Mouse (Mus musculus) CH12.LX (cell line): ENCODE results near the gene Eef1akmt3. TPM values are rescaled to one million over a fixed set of nuclear protein-coding genes. Genes with fewer than 3 reads are reported as not detected.
"Not testable (repeated sequence)": the region's sequence is repeated elsewhere in the genome, so short reads cannot be mapped to it uniquely, and the experiment has no call there.

Experiments
- DNase-seq: peaks from one replicate; pipeline ENCODE4 v3.0.0-alpha.2; 2013; ENCODE audit errors: extremely low read depth
- H3K27ac ChIP-seq: 2 replicates; pipeline ENCODE4 v1.5.1; 2012; ENCODE audit warnings: low read depth, mild to moderate bottlenecking, control low read depth, moderate library complexity; ENCODE audit not compliant: insufficient read depth
- H3K27me3 ChIP-seq: replicated peaks from 2 replicates; pipeline ENCODE3; 2012; ENCODE audit warnings: inconsistent platforms
- H3K36me3 ChIP-seq, 2 experiments: replicated peaks in 1 of 2; 2 replicates each; pipeline versions ENCODE3 to v1.6.1; 2012; ENCODE audit warnings: inconsistent platforms in 1 of 2, low read length in 1 of 2, mild to moderate bottlenecking in 1 of 2, mixed read lengths in 1 of 2, moderate library complexity in 1 of 2; ENCODE audit not compliant: control insufficient read depth in 1 of 2, insufficient read depth in 1 of 2
- H3K4me1 ChIP-seq, 2 experiments: 2 replicates each; pipeline ENCODE4 v1.6.1; 2012; ENCODE audit warnings: inconsistent platforms in 1 of 2, moderate library complexity in 1 of 2; ENCODE audit not compliant: insufficient read depth in 2 of 2, control insufficient read depth in 1 of 2
- H3K4me2 ChIP-seq: 2 replicates; pipeline ENCODE4 v1.6.1; 2012; ENCODE audit warnings: low read depth, mild to moderate bottlenecking, control low read depth; ENCODE audit not compliant: poor library complexity, insufficient read depth, severe bottlenecking
- H3K4me3 ChIP-seq, 3 experiments: fragments of 150-350 bp in 1 of 3; sonication (generic) in 1 of 3; replicated peaks in 1 of 3; 2 replicates each; pipeline versions ENCODE3 to v1.5.1; 2011 to 2012; ENCODE audit warnings: low read depth in 2 of 3, low read length in 2 of 3, mild to moderate bottlenecking in 2 of 3, moderate library complexity in 2 of 3, control low read depth in 1 of 3, improper control_type of control experiment in 1 of 3, inconsistent platforms in 1 of 3, mixed read lengths in 1 of 3; ENCODE audit not compliant: poor library complexity in 1 of 3
- H3K79me2 ChIP-seq: replicated peaks from 2 replicates; pipeline ENCODE4 v1.6.1; 2012; ENCODE audit warnings: mild to moderate bottlenecking, moderate library complexity; ENCODE audit not compliant: control insufficient read depth, poor library complexity, insufficient read depth, severe bottlenecking; ENCODE audit errors: extremely low read depth
- H3K9ac ChIP-seq: 2 replicates; pipeline ENCODE4 v1.6.1; 2012; ENCODE audit warnings: low read depth, mild to moderate bottlenecking, control low read depth, moderate library complexity; ENCODE audit not compliant: insufficient read depth
- H3K9me3 ChIP-seq: replicated peaks from 2 replicates; pipeline ENCODE3; 2012; ENCODE audit warnings: low read length, inconsistent platforms, mixed read lengths
- BHLHE40 ChIP-seq: IDR thresholded peaks from 2 replicates; pipeline ENCODE4 v1.6.1; 2011; ENCODE audit warnings: mild to moderate bottlenecking, low read depth, low read length, improper control_type of control experiment
- EP300 ChIP-seq: IDR thresholded peaks from 2 replicates; pipeline ENCODE4 v1.6.1; 2011; ENCODE audit warnings: low read length, improper control_type of control experiment
- JUN ChIP-seq: IDR thresholded peaks from 2 replicates; pipeline ENCODE4 v1.6.1; 2011; ENCODE audit warnings: low read depth, mild to moderate bottlenecking, low read length, improper control_type of control experiment, moderate library complexity; ENCODE audit not compliant: insufficient read depth
- MAX ChIP-seq: IDR thresholded peaks from 2 replicates; pipeline ENCODE4 v1.6.1; 2011; ENCODE audit warnings: low read length, improper control_type of control experiment
- MEF2A ChIP-seq: IDR thresholded peaks from 2 replicates; pipeline ENCODE4 v1.6.1; 2014; ENCODE audit warnings: low read depth, mild to moderate bottlenecking, inconsistent platforms, low read length, improper control_type of control experiment, borderline replicate concordance
- NRF1 ChIP-seq: IDR thresholded peaks from 2 replicates; pipeline ENCODE4 v1.6.1; 2014; ENCODE audit warnings: low read depth, mild to moderate bottlenecking, inconsistent platforms, low read length, improper control_type of control experiment, moderate library complexity
- RCOR1 ChIP-seq: conservative IDR thresholded peaks from 2 replicates; pipeline ENCODE4 v1.6.1; 2012; ENCODE audit warnings: low read depth, mild to moderate bottlenecking, inconsistent platforms, low read length, improper control_type of control experiment
- SIN3A ChIP-seq: IDR thresholded peaks from 2 replicates; pipeline ENCODE4 v1.6.1; 2012; ENCODE audit warnings: low read length, improper control_type of control experiment, inconsistent platforms
- SMC3 ChIP-seq: IDR thresholded peaks from 2 replicates; pipeline ENCODE4 v1.6.1; 2011; ENCODE audit warnings: low read depth, low read length, improper control_type of control experiment
- TBP ChIP-seq: conservative IDR thresholded peaks from 2 replicates; pipeline ENCODE4 v1.6.1; 2011; ENCODE audit warnings: low read depth, low read length, improper control_type of control experiment
- UBTF ChIP-seq: IDR thresholded peaks from 2 replicates; pipeline ENCODE4 v1.6.1; 2012; ENCODE audit warnings: low read depth, mild to moderate bottlenecking, inconsistent platforms, low read length, improper control_type of control experiment, moderate library complexity
- ZC3H11A ChIP-seq: IDR thresholded peaks from 2 replicates; pipeline ENCODE4 v1.6.1; 2012; ENCODE audit warnings: low read depth, mild to moderate bottlenecking, inconsistent platforms, low read length, improper control_type of control experiment
- dilution Hi-C: fragments of 300-500 bp; cut with MboI; formaldehyde crosslinking; loops from 2 replicates; pipeline ENCODE4 v1.14.3; 2020; ENCODE audit warnings: low sequenced_read_pairs; ENCODE audit not compliant: extremely low pct_unique_long_range_greater_than_20kb, extremely low pct_ligation_motif_present
- in situ Hi-C: fragments of 300-500 bp; cut with MboI; formaldehyde crosslinking; loops from 3 replicates; pipeline ENCODE4 v1.14.3; 2019; ENCODE audit warnings: low sequenced_read_pairs, low pct_ligation_motif_present, low pct_unique_long_range_greater_than_20kb, mixed read lengths
- polyA plus RNA-seq: library from polyadenylated mRNA; unstranded; fragments of >175 nt; gene quantifications from 2 replicates; pipeline ENCODE4 v1.2.1, GENCODE M21; 2012; ENCODE audit warnings: low read depth; ENCODE audit not compliant: insufficient read length
- total RNA-seq, 2 experiments: library from RNA; depleted of rRNA; stranded (reverse); fragments of 300-350 nt in 1 of 2; fragments of >200 nt in 1 of 2; gene quantifications; 2 replicates each; pipeline ENCODE4 v1.2.3; 2012 to 2014

Gene Eef1akmt3
- total and polyA plus RNA-seq, 3 experiments, result 0.78 to 1.1 (median 0.98) TPM

GRCm38 (mm10) chr10:127063239-127063872, 22.0 kb upstream of the Eef1akmt3 start, which contains the start of gene Cdk4 (continued):
- TF ChIP-seq MEF2A (peak; percentile 67; the same call in 1 of the 2 replicates), NRF1 (peak; percentile 84), EP300 (no peak), SMC3 (no peak), UBTF (peak; percentile 33; the same call in 1 of the 2 replicates), ZC3H11A (no peak), BHLHE40 (peak; percentile 98), MAX (peak; percentile 100), SIN3A (peak; percentile 88)

GRCm38 (mm10) chr10:127062503-127062902, 21.2 kb upstream of the Eef1akmt3 start:
- peaks cover 21% of the 10 kb centered on the region for H3K79me2 ChIP-seq
- H3K27ac ChIP-seq, result no peak overlapping the region
- H3K4me2 ChIP-seq, result no peak overlapping the region
- dilution Hi-C loops, result no loop called here
- H3K9me3 ChIP-seq, result no peaks in the 10 kb centered on the region
- H3K4me1 ChIP-seq, result peaks cover 8 to 43% of the 10 kb centered on the region in 2 experiments
- in situ Hi-C loops, result no loop called here
- peaks cover 26 to 32% of the 10 kb centered on the region in 2 experiments for H3K36me3 ChIP-seq
- H3K9ac ChIP-seq, result no peak overlapping the region
- TF ChIP-seq JUN (no peak), UBTF (no peak), RCOR1 (no peak), TBP (no peak)
- DNase-seq, result no peak
- peaks cover 37% of the 10 kb centered on the region for H3K27me3 ChIP-seq
- H3K4me3 ChIP-seq, result no peak overlapping the region

GRCm38 (mm10) chr10:127062101-127062500, 20.8 kb upstream of the Eef1akmt3 start:
- Histone ChIP-seq H3K36me3 (peaks cover 27 to 32% of the 10 kb centered on the region in 2 experiments), H3K27me3 (peaks cover 37% of the 10 kb centered on the region), H3K79me2 (peaks cover 21% of the 10 kb centered on the region), H3K4me1 (peaks cover 8 to 43% of the 10 kb centered on the region in 2 experiments)
- H3K9me3 ChIP-seq, H3K27ac ChIP-seq, in situ Hi-C loops, H3K4me3 ChIP-seq, DNase-seq, H3K4me2 ChIP-seq, dilution Hi-C loops, H3K9ac ChIP-seq: not testable (repeated sequence)
